Comparison of ENCODE assay signal across 9 mouse cellular contexts in the genomic region with DNA sequence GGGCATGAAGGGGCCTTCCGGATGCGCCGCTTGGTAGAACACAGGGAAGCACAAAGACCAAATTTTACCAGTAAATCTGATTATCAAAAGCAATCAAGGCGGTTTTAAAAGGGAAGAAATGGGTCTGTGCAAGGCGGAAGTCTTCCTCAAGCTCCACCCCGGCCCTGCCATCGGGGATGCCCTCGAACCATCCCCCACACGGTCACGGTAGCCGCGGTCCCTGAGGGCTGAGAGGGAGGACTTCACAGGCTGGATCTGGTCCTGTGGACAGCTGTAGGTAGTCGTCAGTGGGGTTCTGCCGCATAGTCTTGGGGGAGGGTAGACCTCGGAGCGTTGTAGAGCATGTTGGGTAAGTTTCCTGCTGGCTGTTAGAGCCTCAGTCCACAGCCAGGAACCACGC.
DNase-seq lines count a peak whose midpoint lies in the region; ATAC-seq and TF ChIP-seq lines count a peak whose summit lies in the region.
"Had no signal": no experiment of that assay in that cellular context is flagged by ENCODE, and none has a peak within 500 bp of the region (broad histone marks: within the 10 kb centered on the region; RNA-seq: fewer than 3 reads in every experiment).

No protein-coding gene starts in this region.

- H3K27ac ChIP-seq in ES-Bruce4 (ENCODE audit: insufficient read depth, low read length): no peak overlapping the region
- H3K27ac ChIP-seq in forebrain, embryonic 11.5 days (ENCODE audit: low read depth, low read length): peak overlapping the region; percentile 62; the same call in 1 of the 2 replicates
- H3K27ac ChIP-seq in midbrain, embryonic 11.5 days (ENCODE audit: low read depth, low read length): peak overlapping the region; percentile 91
- H3K27ac ChIP-seq: heart, embryonic 10.5 days had no signal

- WGBS in forebrain, embryonic 11.5 days: 24% methylated on average over 17 of the region's 17 CpGs
- 22% methylated on average over 17 of the region's 17 CpGs for WGBS in midbrain, embryonic 11.5 days

- H3K36me3 ChIP-seq in ES-Bruce4 (ENCODE audit: control insufficient read depth, insufficient read depth, low read length, poor library complexity, severe bottlenecking): no peaks in the 10 kb centered on the region
- no peaks in the 10 kb centered on the region for H3K36me3 ChIP-seq in forebrain, embryonic 11.5 days (ENCODE audit: control insufficient read depth, insufficient read depth, low read length)
- no peaks in the 10 kb centered on the region for H3K36me3 ChIP-seq in midbrain, embryonic 11.5 days (ENCODE audit: control insufficient read depth, insufficient read depth, low read length)
- H3K36me3 ChIP-seq: heart, embryonic 10.5 days had no signal

- DNase-seq in forebrain, embryonic 11.5 days (ENCODE audit: low spot score): peak; percentile 57
- peak; percentile 94 for DNase-seq in midbrain, embryonic 11.5 days (ENCODE audit: low spot score, missing footprints)
- no peak for DNase-seq in gastrocnemius, adult 8-10 months (ENCODE audit: low spot score in 2 of 2)
- no peak for DNase-seq in cerebellum, adult 11-12 months
- no peak for DNase-seq in right cerebral cortex, adult 18-20 months
- DNase-seq: lung, postnatal 10 days had no signal

- no peaks in the 10 kb centered on the region for H3K4me1 ChIP-seq in ES-Bruce4 (ENCODE audit: control insufficient read depth, insufficient read depth, low read length)
- peaks cover 11% of the 10 kb centered on the region for H3K4me1 ChIP-seq in forebrain, embryonic 11.5 days (replicated peaks; ENCODE audit: control insufficient read depth, insufficient read depth, low read length)
- peaks cover 42% of the 10 kb centered on the region for H3K4me1 ChIP-seq in midbrain, embryonic 11.5 days (ENCODE audit: control insufficient read depth, insufficient read depth, low read length)

- no peak for TF ChIP-seq POLR2A in ES-Bruce4 (IDR thresholded peaks at IDR 0.05; ENCODE audit: insufficient read depth, low read length)

- H3K4me2 ChIP-seq in forebrain, embryonic 11.5 days (ENCODE audit: low read depth, low read length, severe bottlenecking): peak overlapping the region; percentile 6
- peak overlapping the region; percentile 19; the same call in 1 of the 2 replicates for H3K4me2 ChIP-seq in midbrain, embryonic 11.5 days

- ATAC-seq in CD4-positive, CD25-positive, alpha-beta regulatory T cell, adult 4 months: peak; percentile 23
- ATAC-seq in forebrain, embryonic 11.5 days (replicated peaks; ENCODE audit: low FRiP score): 0 out of 2 replicates have a peak, but pooled peaks have one; percentile 28
- peak; percentile 36 for ATAC-seq in midbrain, embryonic 11.5 days (ENCODE audit: low FRiP score)

- H3K27me3 ChIP-seq in ES-Bruce4 (ENCODE audit: control insufficient read depth, insufficient read depth, low read length, poor library complexity, severe bottlenecking): no peaks in the 10 kb centered on the region
- H3K27me3 ChIP-seq in forebrain, embryonic 11.5 days (ENCODE audit: control insufficient read depth, insufficient read depth, low read length): no peaks in the 10 kb centered on the region; the same call in 1 of the 2 replicates
- H3K27me3 ChIP-seq in midbrain, embryonic 11.5 days (ENCODE audit: control insufficient read depth, insufficient read depth, low read length): no peaks in the 10 kb centered on the region

- peak overlapping the region; percentile 10 for H3K4me3 ChIP-seq in ES-Bruce4 (ENCODE audit: low read depth, low read length)
- H3K4me3 ChIP-seq in forebrain, embryonic 11.5 days (ENCODE audit: low read depth, low read length): no peak overlapping the region
- H3K4me3 ChIP-seq in midbrain, embryonic 11.5 days (ENCODE audit: low read depth, low read length): no peak overlapping the region
- H3K4me3 ChIP-seq: heart, embryonic 10.5 days had no signal

- H3K9ac ChIP-seq in ES-Bruce4 (ENCODE audit: low read depth, poor library complexity, severe bottlenecking): no peak overlapping the region
- peak overlapping the region; percentile 14; the same call in 1 of the 2 replicates for H3K9ac ChIP-seq in forebrain, embryonic 11.5 days (ENCODE audit: low read length)
- peak overlapping the region; percentile 36 for H3K9ac ChIP-seq in midbrain, embryonic 11.5 days (ENCODE audit: low read length)

- no peak for TF ChIP-seq CTCF in ES-Bruce4 (IDR thresholded peaks at IDR 0.05; ENCODE audit: low read depth, low read length)

- no peaks in the 10 kb centered on the region for H3K9me3 ChIP-seq in ES-Bruce4 (replicated peaks; ENCODE audit: control insufficient read depth, insufficient read depth, low read length, poor library complexity, severe bottlenecking)
- no peaks in the 10 kb centered on the region for H3K9me3 ChIP-seq in forebrain, embryonic 11.5 days (ENCODE audit: control insufficient read depth, low read length)
- no peaks in the 10 kb centered on the region for H3K9me3 ChIP-seq in midbrain, embryonic 11.5 days (ENCODE audit: control insufficient read depth, low read length)
- H3K9me3 ChIP-seq: heart, embryonic 10.5 days had no signal

- TF ChIP-seq EP300 in ES-Bruce4 (IDR thresholded peaks at IDR 0.05; ENCODE audit: insufficient read depth, low read depth, low read length): 0 out of 2 replicates have a peak, but pooled peaks have one; percentile 33

Comparison
In these comparisons a context has a peak if more than half of its experiments do, and no peak if none do; other contexts are left out.
1. DNase-seq: peak in forebrain, embryonic 11.5 days (single experiment) and midbrain, embryonic 11.5 days (single experiment); none in gastrocnemius, adult 8-10 months (0 of 2), cerebellum, adult 11-12 months (single experiment) and right cerebral cortex, adult 18-20 months (single experiment).
2. Peak in every context shown above with its lines, with median percentiles within 50 percentile points of each other: ATAC-seq.